Mouse (Mus musculus) urinary bladder, adult 2 months (tissue): ENCODE results near the gene Pfkp. TPM values are rescaled to one million over a fixed set of nuclear protein-coding genes. Genes with fewer than 3 reads are reported as not detected.

Source experiments
- DNase-seq: peaks from one replicate; pipeline ENCODE4 v3.0.0; 2022; ENCODE audit warnings: low spot score
- polyA plus RNA-seq: library from polyadenylated mRNA; depleted of rRNA; stranded (reverse); fragments of >200 nt; gene quantifications from 2 replicates; pipeline ENCODE4 v1.2.3, GENCODE M21; 2012; rRNA removed

Pfkp gene
- 135 and 192 TPM in 2 replicates for polyA plus RNA-seq

DNA sequence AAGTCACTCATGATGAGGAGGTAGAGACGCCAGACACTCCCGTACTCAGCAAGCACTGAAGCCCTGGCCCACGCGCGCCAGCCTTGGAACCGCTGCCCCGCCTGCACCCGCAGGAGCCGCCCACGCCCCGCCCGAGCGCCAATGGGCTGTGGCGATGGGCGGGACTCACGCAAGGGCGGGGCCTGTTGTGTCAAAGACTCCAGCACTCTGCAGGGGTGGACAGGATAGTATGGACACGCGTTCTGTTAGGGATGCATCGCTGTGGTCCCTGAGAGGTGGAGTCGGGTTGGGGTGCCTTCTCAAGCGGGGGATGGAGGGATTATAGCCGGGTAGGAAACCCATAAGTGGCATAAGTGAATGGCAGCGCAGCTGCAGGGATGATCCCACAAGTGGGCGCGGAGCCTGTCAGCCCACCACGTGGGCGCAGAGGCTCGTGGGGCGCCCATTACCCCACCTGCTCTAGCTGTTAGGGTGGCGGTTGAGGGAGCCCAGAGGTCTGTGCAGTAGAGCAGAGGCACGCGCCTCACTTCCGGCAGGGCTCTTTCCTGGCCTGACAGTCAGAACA lies at the start of gene Pfkp:
Gene Pfkp (minus strand): TSS at position 109 of the 565 bp plus-strand sequence.
- peak; percentile 76 for DNase-seq

DNA sequence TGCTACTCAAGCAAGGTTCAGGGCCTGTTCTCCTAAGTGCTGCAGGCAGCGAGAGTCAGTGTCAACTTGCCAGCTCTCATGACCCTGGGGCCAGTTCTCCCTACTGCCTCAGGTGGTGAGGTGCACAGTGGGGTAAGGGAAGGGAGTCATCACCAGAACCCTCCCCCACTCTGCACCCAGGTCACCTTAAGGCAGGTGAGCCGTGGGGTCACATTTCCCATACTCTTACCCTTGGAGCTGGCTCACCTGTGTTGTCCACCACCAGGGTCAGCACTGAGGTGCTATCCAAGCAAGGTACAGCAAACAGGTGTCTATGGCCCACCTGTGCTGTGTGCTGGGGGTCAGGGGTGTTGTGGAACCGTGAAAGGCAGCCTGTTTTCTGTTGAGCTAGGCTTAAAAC lies 42.0 kb upstream of the Pfkp start:
- no peak for DNase-seq

- DNase-seq, result no peak
Observed at GRCm38 (mm10) chr13:6689962-6690361, 41.4 kb upstream of the Pfkp start.

DNA sequence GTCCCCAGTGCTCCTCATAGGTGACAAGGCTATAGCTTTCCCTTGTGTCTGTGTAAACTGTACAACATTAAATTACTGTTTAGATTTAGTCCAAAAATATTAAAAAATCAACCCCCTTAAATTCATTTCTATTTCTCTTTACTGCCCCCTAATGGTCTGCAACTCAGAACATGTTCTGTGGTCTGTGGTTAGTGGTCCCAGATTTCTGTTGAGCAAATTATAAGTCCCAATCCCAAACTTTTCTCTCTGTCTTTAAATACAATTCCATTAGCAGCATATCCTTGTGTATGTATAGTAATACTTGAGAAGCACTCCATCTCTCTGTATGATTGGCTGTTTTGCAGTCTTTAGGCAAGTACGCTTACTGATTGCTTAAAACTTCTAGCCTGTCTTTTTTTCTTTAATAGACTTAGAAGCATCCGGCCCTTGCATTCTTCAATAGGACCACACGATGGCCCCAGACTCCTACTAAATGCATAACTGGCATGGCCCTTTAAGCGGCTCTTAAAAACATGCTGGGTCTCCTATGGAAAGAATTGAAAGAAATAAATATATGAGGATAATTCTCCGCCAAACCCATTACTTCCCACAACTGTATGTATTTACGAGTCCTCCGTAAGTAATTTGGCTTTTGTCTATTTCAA lies 40.3 kb upstream of the Pfkp start:
- no peak for DNase-seq

DNA sequence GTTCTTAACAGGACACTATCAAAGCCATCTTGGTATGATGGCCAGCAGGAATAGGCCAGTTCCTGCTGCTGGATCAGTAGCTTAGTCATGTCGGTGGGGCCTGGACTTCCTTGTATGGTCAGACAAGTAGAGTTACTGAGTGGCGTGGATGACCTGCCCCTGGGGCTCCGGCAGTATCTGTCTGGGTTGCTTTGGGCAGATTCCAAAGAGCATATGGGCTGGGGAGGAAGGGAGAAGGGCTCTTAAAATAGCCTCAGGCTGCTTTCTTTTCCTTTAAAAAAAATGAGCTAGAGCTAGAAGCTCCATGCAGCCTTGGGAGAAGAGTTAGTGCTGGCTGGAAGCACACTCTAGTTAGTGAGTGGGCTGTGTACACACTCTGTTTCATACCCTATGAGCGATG lies 18.3 kb upstream of the Pfkp start:
- no peak for DNase-seq

DNA sequence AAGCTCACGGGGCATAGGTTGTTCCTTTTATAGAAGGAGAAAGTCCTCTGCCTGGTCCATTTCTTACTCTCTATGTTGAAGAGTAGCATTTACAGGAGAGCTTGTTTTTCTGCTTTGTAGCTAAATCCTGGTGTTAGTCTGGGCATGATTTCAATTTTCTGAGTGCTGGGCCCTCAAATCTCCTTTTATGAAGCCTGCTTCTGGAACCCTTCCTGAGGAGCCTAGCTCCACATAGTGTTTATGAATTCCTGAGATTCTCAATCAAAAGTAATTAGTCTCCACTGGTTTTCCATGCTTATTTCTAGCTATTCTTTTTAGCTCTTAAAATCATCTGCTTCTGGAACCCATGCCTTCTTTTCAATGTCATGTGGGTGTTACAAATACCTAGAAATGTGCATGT lies 16.9 kb upstream of the Pfkp start:
- no peak for DNase-seq

DNA sequence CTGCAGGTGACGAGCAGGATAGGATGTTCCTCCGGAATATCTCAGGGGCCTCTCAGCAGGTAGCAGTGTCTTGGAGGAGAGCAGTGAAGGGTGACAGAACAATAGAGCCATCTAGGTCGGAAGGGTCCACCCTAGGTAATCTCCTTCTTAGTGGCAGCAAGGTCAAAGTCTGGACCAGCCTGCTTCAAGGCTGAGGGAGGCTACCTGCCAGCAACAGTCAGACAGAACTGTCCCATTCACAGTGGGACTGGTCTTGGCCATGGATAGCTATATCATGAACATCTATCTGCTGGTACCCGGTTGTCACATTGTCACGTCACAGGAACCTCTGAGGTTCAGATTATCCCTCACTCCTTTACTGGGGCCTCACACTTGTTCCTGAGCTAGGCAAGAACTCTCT lies 15.6 kb upstream of the Pfkp start:
- DNase-seq, result no peak

- no peak for DNase-seq
Observed at GRCm38 (mm10) chr13:6659314-6659713, 10.7 kb upstream of the Pfkp start.

- no peak for DNase-seq
Observed at GRCm38 (mm10) chr13:6657300-6657699, 8.7 kb upstream of the Pfkp start.

- DNase-seq, result no peak
Observed at GRCm38 (mm10) chr13:6649542-6649941, 965 bp upstream of the Pfkp start.

GRCm38 (mm10) chr13:6647992-6648668 lies 447 bp downstream of the Pfkp start:
- no peak for DNase-seq

GRCm38 (mm10) chr13:6647067-6647991 lies 1.2 kb downstream of the Pfkp start:
- peak; percentile 41 for DNase-seq

- no peak for DNase-seq
Observed at GRCm38 (mm10) chr13:6646674-6647066, 1.9 kb downstream of the Pfkp start.

GRCm38 (mm10) chr13:6646266-6646665 lies 2.3 kb downstream of the Pfkp start:
- no peak for DNase-seq

- no peak for DNase-seq
Observed at GRCm38 (mm10) chr13:6643968-6644367, 4.6 kb downstream of the Pfkp start.

DNA sequence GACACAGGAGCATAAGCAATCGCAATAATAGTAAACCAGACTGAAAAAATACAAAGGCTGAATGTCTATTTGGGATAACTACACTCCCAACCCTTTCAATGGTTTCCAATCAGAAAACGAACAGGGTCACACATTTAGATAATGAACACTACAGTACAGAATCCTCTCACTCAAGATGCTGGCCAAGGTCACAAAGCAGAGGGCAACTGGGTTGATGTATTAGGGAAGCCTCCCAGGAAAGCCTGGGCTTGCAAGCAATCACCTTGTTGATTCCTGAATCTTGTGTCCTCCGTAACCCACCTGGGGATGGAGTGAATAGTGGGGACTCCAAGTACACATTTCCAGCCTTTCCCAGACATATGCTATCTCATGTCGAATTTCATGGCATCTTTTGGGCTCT lies 5.6 kb downstream of the Pfkp start:
- DNase-seq, result no peak

DNA sequence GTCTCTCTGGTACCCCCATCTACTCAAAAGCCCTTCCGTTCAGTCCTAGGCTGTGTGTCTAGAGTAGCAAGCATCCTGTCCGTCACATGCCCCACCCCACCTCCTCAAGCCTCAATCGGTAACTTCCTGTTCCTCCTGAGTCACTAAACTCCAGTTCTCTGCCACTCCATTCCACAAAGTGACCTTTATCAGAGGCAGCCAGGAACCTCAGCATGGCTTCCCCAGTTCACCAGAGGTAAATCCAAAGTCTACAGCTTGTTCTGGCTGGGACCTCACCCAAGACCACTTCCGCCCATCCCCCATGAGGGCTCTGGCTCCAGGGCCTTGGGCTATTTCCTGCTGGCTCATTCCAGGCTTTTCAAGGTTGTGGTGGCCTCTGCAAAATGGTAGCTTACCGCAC lies 6.1 kb downstream of the Pfkp start:
- no peak for DNase-seq

GRCm38 (mm10) chr13:6641497-6641896 lies 7.1 kb downstream of the Pfkp start:
- no peak for DNase-seq

DNA sequence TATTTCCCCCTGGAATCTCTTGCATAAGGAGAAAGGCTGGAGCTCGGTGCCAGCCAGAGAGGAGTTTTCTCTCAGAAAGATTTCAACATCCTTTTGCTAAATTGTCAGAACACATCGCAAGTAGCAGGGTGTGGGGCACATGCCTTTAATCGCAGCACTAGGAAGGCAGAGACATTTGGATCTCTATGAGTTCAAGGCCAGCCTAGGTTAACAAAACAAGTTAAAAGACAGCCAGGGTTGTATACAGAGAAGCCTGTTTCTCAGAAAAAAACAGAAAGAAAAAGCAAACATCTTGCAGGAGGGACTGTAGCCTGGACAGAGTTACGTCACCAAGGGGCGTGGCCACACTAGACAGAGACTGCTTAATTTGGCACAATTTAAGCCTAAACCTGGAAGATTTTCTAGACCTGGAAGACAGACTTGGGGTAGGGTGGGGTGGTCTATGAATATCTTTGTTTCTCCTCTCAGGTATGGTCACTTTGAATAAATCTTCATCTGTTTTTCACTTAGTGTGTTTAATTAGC lies 9.0 kb downstream of the Pfkp start:
- no peak for DNase-seq

GRCm38 (mm10) chr13:6638976-6639375 lies 9.6 kb downstream of the Pfkp start:
- no peak for DNase-seq

DNA sequence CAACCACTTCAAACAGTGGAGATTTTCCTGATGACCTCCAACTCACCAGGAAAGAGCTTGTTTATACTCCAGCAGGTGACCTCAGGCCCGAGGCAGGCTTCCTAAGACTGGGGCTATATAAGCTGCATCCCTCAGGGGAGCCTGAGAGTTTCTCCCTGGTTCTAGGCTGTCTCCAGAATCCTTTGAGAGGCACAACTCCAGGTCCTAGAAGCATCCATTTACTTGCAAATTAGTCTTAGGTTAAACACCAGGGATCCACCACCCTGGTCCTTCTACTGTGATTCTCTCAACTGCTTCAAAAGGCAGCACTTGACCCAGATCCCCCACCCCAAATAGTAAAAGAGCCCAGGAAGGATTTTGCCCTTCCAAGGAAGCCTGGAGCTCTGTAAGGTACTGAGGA lies 10.2 kb downstream of the Pfkp start:
- no peak for DNase-seq

GRCm38 (mm10) chr13:6637534-6638124 lies 10.9 kb downstream of the Pfkp start:
- DNase-seq, result no peak
